Mouse (Mus musculus) intestine, embryonic 16.5 days (tissue): ENCODE measurements around the gene Pltp. TPM values are rescaled to one million over a fixed set of nuclear protein-coding genes. Genes with fewer than 3 reads are reported as not detected.
A peak's percentile ranks its signal among the peaks of the same experiment; 100 is the strongest.

Experiments
- ATAC-seq: fragments of 200-750 bp; cut with Nextera tagmentation; 2 replicates; pipeline ENCODE4 v1.8.0; 2017; ENCODE audit warnings: moderate TSS enrichment, moderate library complexity
- H3K27ac ChIP-seq: fragments of 300-500 bp; sonication (generic); 2 replicates; pipeline ENCODE4 v1.5.1; 2014; ENCODE audit warnings: mild to moderate bottlenecking, low read length
- H3K27me3 ChIP-seq: fragments of 300-500 bp; sonication (generic); replicated peaks from 2 replicates; pipeline ENCODE4 v1.6.1; 2014; ENCODE audit warnings: low read length, control low read depth, mixed read lengths; ENCODE audit not compliant: control insufficient read depth, insufficient read depth
- H3K36me3 ChIP-seq: fragments of 300-500 bp; sonication (generic); 2 replicates; pipeline ENCODE4 v1.6.1; 2014; ENCODE audit warnings: low read length, control low read depth; ENCODE audit not compliant: control insufficient read depth, insufficient read depth
- H3K4me1 ChIP-seq: fragments of 300-500 bp; sonication (generic); 2 replicates; pipeline ENCODE4 v1.6.1; 2014; ENCODE audit warnings: low read length, control low read depth, mixed read lengths; ENCODE audit not compliant: control insufficient read depth, insufficient read depth
- H3K4me2 ChIP-seq: fragments of 300-500 bp; sonication (generic); 2 replicates; pipeline ENCODE4 v1.6.1; 2014; ENCODE audit warnings: low read depth, low read length, control low read depth
- H3K4me3 ChIP-seq: fragments of 300-500 bp; sonication (generic); 2 replicates; pipeline ENCODE4 v1.5.1; 2014; ENCODE audit warnings: mild to moderate bottlenecking, low read length
- H3K9ac ChIP-seq: fragments of 300-500 bp; sonication (generic); 2 replicates; pipeline ENCODE4 v1.6.1; 2014; ENCODE audit warnings: low read depth, low read length
- H3K9me3 ChIP-seq: fragments of 300-500 bp; sonication (generic); 2 replicates; pipeline ENCODE4 v1.6.1; 2016; ENCODE audit warnings: low read length, control low read depth; ENCODE audit not compliant: control insufficient read depth
- WGBS: fragments of 180-500 bp; shearing (Covaris S2); extraction: QIAGEN DNeasy Blood & Tissue Kit; methylation state at CpG from one replicate; pipeline ENCODE4 v1.1.7; 2014; 5-methylcytosine and 5-hydroxymethylcytosine counted together
- polyA plus RNA-seq: library from polyadenylated mRNA; unstranded; fragments of >200 nt; fragmentation: Nextera tagmentation; extraction: Ambion mirVana; gene quantifications from 2 replicates; pipeline ENCODE4 v1.2.1, GENCODE M21; 2015

The Pltp gene
- polyA plus RNA-seq, 1 experiment from 2014 or later: 31.5 TPM

GRCm38 (mm10) chr2:164833314-164833959, 24.1 kb downstream of the Pltp start, which contains the start of gene Neurl2:
Gene Neurl2 (minus strand): TSS chr2:164833456.
- Histone ChIP-seq H3K4me3 (peak within 1 kb of the TSS; percentile 77), H3K9me3 (no peaks in the 10 kb centered on the region), H3K36me3 (peaks cover 15% of the 10 kb centered on the region), H3K27me3 (no peaks in the 10 kb centered on the region), H3K4me1 (peaks cover 15% of the 10 kb centered on the region), H3K27ac (peak within 1 kb of the TSS; percentile 95), H3K9ac (peak within 1 kb of the TSS; percentile 87), H3K4me2 (peak within 1 kb of the TSS; percentile 99)
- WGBS: under 1% methylated on average over 31 of the region's 31 CpGs
- peak; percentile 64 for ATAC-seq

- H3K9ac ChIP-seq: peak within 1 kb of the TSS; percentile 87
- H3K4me1 ChIP-seq: peaks cover 15% of the 10 kb centered on the region
- peak within 1 kb of the TSS; percentile 95 for H3K27ac ChIP-seq
Observed at GRCm38 (mm10) chr2:164832748-164833301, 24.7 kb downstream of the Pltp start, which contains the start of gene Ctsa. Gene Ctsa (plus strand): TSS chr2:164832873.

GRCm38 (mm10) chr2:164832032-164832747, 25.3 kb downstream of the Pltp start:
- H3K27ac ChIP-seq: peak overlapping the region; percentile 95
- peaks cover 15% of the 10 kb centered on the region for H3K4me1 ChIP-seq
- peaks cover 8% of the 10 kb centered on the region for H3K36me3 ChIP-seq
- peak overlapping the region; percentile 99 for H3K4me2 ChIP-seq
- no peak for ATAC-seq
- no peaks in the 10 kb centered on the region for H3K27me3 ChIP-seq
- H3K4me3 ChIP-seq: peak overlapping the region; percentile 77
- H3K9ac ChIP-seq: peak overlapping the region; percentile 87
- H3K9me3 ChIP-seq: no peaks in the 10 kb centered on the region
- WGBS: 61% methylated on average over 16 of the region's 16 CpGs

More at GRCm38 (mm10) chr2:164832748-164833301, 24.7 kb downstream of the Pltp start, which contains the start of gene Ctsa:
- Histone ChIP-seq H3K9me3 (no peaks in the 10 kb centered on the region), H3K36me3 (peaks cover 11% of the 10 kb centered on the region), H3K4me2 (peak within 1 kb of the TSS; percentile 99), H3K4me3 (peak within 1 kb of the TSS; percentile 77), H3K27me3 (no peaks in the 10 kb centered on the region)
- under 1% methylated on average over 35 of the region's 35 CpGs for WGBS
- ATAC-seq: peak; percentile 77

DNA sequence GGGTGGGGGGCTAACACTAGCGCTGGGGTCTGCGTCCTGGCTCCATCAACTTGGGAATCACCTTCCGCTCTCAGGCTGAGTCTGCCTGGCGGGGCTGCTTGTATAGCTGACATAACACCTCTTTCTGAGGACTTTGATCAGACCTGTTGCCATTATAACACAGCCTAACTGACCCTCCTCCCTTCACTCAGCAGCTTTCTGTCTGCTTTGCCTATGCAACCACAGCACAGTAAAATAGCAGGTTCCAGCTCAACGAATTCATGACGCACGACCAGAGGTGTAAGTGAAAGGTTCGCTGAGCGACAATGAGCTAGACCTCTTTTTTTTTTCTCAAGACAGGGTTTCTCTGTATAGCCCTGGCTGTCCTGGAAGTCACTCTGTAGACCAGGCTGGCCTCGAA, 26.5 kb downstream of the Pltp start:
- no peak for ATAC-seq
- Histone ChIP-seq H3K36me3 (peaks cover 6% of the 10 kb centered on the region), H3K27ac (no peak overlapping the region), H3K9me3 (no peaks in the 10 kb centered on the region), H3K27me3 (no peaks in the 10 kb centered on the region), H3K4me1 (peaks cover 15% of the 10 kb centered on the region), H3K4me3 (no peak overlapping the region), H3K4me2 (no peak overlapping the region), H3K9ac (no peak overlapping the region)
- WGBS: 90% methylated on average over 10 of the region's 10 CpGs

GRCm38 (mm10) chr2:164829090-164829489, 28.4 kb downstream of the Pltp start:
- H3K4me1 ChIP-seq: peaks cover 5% of the 10 kb centered on the region
- WGBS: 87% methylated on average over 1 of the region's 1 CpGs
- H3K4me3 ChIP-seq: no peak overlapping the region
- no peak overlapping the region for H3K4me2 ChIP-seq
- ATAC-seq: no peak
- H3K9me3 ChIP-seq: no peaks in the 10 kb centered on the region
- no peaks in the 10 kb centered on the region for H3K27me3 ChIP-seq
- H3K27ac ChIP-seq: no peak overlapping the region
- peaks cover 18% of the 10 kb centered on the region for H3K36me3 ChIP-seq
- no peak overlapping the region for H3K9ac ChIP-seq

DNA sequence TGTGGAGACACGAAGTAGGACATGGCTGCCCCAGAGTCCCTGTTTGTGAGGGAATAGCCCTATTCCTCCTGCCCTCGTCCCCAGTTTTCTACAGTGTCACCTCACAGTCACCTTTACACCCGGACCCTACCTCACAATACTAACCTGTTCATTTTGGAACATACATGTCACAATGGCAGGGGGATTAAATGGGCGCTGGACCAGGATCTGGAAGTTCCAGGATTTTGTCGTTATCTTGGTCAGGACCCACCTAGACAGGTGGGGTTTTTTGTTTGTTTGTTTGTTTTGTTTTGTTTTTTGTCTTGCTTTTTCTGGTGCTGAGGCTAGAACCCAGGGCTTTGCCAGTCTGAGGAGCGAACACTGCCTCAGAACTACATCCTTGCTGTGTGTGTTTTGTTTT, 29.1 kb downstream of the Pltp start, which contains the start of gene Spata25:
Gene Spata25 (minus strand): TSS at position 101 of the 400 bp plus-strand sequence.
- Histone ChIP-seq H3K9ac (no peak within 1 kb of the TSS), H3K36me3 (peaks cover 18% of the 10 kb centered on the region), H3K4me1 (peaks cover 9% of the 10 kb centered on the region), H3K27ac (no peak within 1 kb of the TSS), H3K27me3 (no peaks in the 10 kb centered on the region), H3K4me2 (no peak within 1 kb of the TSS), H3K4me3 (no peak within 1 kb of the TSS), H3K9me3 (no peaks in the 10 kb centered on the region)
- no peak for ATAC-seq
- 85% methylated on average over 6 of the region's 6 CpGs for WGBS

- WGBS: 88% methylated on average over 16 of the region's 16 CpGs
- Histone ChIP-seq H3K4me1 (peaks cover 6% of the 10 kb centered on the region), H3K27me3 (no peaks in the 10 kb centered on the region), H3K4me2 (no peak overlapping the region), H3K27ac (no peak overlapping the region), H3K4me3 (no peak overlapping the region), H3K9me3 (no peaks in the 10 kb centered on the region), H3K36me3 (peaks cover 18% of the 10 kb centered on the region), H3K9ac (no peak overlapping the region)
- ATAC-seq: no peak
Observed at GRCm38 (mm10) chr2:164827146-164827850, 30.2 kb downstream of the Pltp start.

GRCm38 (mm10) chr2:164825521-164825920, 32.0 kb downstream of the Pltp start:
- H3K36me3 ChIP-seq: peaks cover 21% of the 10 kb centered on the region
- WGBS: 95% methylated on average over 17 of the region's 17 CpGs
- H3K4me3 ChIP-seq: no peak overlapping the region
- H3K9ac ChIP-seq: no peak overlapping the region
- H3K4me1 ChIP-seq: peaks cover 6% of the 10 kb centered on the region
- H3K27ac ChIP-seq: no peak overlapping the region
- H3K27me3 ChIP-seq: no peaks in the 10 kb centered on the region
- ATAC-seq: no peak
- no peak overlapping the region for H3K4me2 ChIP-seq
- H3K9me3 ChIP-seq: no peaks in the 10 kb centered on the region

- H3K36me3 ChIP-seq: peaks cover 21% of the 10 kb centered on the region
- no peak overlapping the region for H3K27ac ChIP-seq
- H3K4me3 ChIP-seq: no peak overlapping the region
- WGBS: 88% methylated on average over 4 of the region's 4 CpGs
- no peak for ATAC-seq
- H3K9ac ChIP-seq: no peak overlapping the region
- no peaks in the 10 kb centered on the region for H3K27me3 ChIP-seq
- H3K4me1 ChIP-seq: peaks cover 6% of the 10 kb centered on the region
- H3K4me2 ChIP-seq: no peak overlapping the region
- H3K9me3 ChIP-seq: no peaks in the 10 kb centered on the region
Observed at GRCm38 (mm10) chr2:164823969-164824368, 33.5 kb downstream of the Pltp start.
